Mouse (Mus musculus) adrenal gland, adult 8-10 months (tissue): ENCODE data around the gene Tmem108. TPM values are rescaled to one million over a fixed set of nuclear protein-coding genes. Genes with fewer than 3 reads are reported as not detected.

Source experiments
- DNase-seq: peaks from one replicate; pipeline ENCODE4 v3.0.0; 2022
- total RNA-seq, 4 experiments: library from RNA; stranded (reverse); gene quantifications; 2 replicates each; pipeline ENCODE4 v1.2.4; 2022

Tmem108 gene
- total RNA-seq, 4 experiments from 2014 or later = 3.8 to 6.5 (median 5.1) TPM

DNA sequence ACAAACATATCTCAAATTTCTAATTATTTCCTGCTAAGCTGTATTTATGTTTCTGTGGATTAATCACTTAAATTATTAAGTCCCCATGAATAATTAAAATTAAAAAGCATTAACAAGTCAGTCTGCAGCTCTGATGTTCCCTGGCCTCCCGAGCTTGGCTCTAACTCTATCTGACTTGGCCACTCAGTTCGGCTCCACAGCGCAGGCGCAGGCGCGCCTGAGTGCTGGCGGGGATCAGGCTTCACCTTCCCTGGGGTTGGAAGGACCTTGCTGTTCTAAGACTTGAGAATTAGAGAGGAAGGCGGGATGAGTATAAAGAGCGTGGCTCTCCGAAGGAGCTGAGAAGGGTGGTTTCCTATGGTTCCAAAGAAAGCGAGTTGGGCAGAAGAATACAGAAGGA, 41.6 kb downstream of the Tmem108 start:
- DNase-seq = no peak

DNA sequence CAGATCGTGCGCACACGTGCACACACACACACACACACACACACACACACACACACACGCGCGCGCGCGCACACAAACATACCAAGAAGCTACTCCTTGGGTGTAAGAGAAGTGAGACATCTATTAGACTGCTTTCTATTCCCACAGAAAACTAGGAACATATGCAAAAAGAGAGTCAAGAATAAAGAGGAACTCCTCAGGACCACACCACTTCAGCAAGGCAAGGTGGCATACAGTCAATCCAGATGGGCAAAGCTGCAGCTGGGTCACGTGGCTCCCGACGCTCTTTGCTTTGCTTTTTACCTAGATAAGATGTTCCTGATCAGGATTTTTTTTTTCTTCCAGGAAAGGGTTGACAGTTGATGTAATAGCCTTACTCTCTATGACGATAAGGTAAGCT, 45.6 kb downstream of the Tmem108 start:
- no peak for DNase-seq

DNA sequence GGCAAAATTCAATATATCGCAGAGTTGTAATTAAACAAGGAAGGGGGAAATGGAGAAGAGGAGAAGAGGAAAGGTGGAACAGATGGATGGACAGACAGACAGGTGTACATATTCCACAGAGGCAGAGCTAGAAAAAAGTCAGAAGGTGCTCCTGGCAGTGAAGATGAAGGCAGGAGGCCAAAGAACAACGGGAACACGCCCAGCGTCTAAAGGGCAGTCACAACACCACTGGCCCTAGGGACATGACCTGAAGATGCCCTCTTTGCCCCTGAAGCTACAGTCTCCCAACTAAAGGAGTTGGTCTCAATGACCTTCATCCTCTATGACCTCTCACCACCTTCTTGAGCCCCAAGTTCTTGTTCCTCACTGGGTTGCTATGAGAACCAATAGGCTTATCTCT, 46.3 kb downstream of the Tmem108 start:
- no peak for DNase-seq

DNA sequence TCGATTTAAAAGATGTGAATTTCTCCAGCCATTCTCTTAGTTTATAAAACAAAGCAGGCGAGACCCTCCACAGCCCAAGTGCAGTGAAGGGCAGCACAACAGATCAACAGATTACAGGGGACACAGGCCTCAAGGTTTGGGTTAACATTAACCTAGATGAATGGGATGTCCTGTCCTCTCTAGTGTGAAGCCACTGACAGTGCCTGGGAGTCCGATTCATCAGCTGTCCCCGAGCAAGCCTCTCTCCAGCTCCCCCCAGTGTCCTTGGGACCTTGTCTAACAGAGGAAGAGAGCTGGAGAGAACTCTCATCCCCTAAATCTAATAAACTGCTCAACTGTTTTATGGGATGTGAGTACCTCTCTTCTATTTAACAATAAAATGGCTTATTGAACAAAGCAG, 48.4 kb downstream of the Tmem108 start:
- no peak for DNase-seq

DNA sequence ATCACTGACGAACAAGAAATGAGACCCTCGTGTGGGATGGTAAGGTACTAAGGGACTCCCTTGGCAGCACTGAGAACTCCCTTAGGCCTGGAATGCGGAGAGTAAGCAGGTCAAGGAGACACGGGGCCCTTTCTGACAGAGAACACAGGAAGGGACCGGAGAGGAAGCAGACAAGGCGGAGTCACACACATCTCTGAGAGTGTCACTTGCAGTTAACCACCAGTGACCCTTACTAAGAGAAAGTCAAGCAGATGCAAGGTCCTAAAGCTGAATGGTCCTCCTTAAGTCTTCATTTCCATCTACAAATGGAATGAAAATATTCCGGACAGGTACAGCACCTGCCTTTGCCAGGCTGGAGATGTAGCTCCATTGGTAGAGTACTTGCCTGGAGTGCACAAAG, 48.9 kb downstream of the Tmem108 start:
- no peak for DNase-seq

DNA sequence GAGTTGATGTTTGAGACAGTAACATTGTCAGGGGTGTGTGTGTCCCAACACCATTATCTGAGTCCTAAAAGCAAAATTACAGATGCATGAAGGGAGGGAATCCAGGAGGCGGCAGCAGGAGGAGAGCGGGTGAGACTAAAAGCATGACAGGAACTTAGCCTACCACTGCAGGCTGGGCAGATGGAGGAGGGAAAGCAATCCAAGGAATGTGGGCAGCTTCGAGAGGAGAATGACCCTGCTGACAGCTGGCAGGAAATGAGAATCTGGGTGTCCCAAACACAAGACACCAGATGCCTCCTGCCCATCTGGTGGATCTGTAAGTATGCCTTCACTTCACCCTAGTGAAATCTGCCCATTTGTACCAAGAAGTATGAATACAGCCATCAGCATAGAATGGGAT, 51.9 kb downstream of the Tmem108 start:
- no peak for DNase-seq

DNA sequence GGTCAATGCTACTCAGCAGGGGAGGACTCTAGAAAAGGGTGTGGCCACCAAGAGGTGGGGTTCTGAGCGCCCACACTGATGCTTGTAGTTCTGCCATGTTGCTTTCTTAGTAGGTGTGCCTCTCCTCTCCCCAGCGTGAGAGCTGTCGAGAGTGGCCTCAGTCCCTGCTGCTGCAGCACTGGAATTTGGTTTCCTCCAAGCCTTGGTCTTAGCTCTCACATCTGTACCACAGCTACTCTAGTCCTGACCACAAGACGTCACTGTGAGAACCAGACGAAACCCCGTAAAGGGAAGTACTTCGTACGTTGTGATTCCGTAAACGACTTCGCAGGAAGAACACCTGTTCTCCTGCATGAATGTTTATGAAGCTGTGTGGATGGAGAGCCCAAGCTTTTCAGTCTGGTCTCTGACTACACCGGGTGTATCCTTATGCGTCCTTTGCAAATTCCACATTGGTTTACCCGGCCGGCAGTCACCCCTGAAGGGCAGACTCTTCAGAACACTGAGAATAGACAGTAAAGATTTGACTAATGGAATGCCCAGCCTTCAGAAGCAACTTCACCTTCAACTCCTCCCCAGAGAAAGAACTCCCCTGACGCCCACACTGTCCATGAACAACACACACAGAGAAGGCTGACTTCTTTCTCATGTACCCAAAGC, 53.0 kb downstream of the Tmem108 start:
- no peak for DNase-seq

DNA sequence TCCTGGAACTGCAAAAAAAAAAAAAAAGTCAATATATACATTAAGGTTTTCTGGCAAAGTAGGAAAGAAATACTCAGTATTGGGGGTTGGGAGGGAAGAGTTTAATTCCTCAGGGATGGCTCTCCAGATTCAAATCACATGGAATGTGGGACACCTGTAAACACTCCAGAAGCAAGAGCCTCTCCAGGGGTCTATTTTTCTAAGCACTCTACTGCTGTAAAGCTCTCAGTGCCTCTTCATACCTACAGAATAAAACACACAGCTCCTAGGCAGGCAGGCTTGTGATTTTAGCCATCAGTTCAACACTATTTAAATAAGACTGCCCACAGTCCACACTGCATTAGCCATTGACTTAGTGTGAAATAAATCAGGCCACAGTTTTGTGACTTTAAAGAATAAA, 53.8 kb downstream of the Tmem108 start:
- DNase-seq = no peak

DNA sequence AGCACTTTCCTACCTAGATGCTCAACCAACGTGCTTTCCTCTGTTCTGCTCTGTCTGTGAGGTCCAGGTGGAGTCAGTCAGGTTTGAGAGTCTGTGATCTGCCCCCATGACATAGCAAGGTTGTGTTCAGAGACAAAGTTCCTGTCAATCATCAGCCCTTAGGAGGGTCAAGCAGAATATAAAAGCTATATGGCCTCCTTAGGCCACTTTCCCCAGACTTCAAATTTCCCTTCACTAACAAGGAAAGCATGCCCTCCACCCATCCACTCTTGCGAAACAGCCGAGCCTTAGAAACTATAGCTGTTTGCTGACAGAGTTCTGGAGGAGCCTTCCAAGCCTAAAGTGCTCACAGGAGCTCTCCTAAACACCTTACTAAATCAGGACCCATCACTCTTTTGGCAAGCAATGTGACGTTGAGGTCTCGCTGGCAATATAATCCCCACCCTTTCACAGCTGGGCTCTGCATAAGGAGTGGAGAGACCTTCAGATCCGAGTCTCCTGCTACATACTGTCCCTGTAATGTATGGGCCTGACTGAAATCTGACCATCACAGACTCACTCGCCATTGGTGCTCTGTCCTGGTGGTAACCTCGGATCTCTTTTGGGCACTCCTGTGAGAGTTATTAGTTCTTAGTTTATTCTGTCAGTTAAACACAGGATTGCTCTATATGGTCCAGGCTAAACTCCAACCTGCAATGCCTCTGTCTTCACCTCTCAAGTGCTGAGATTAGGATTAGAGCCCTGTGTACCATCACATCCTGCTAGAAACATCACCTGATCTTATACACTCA, 54.4 kb downstream of the Tmem108 start:
- DNase-seq = no peak

DNA sequence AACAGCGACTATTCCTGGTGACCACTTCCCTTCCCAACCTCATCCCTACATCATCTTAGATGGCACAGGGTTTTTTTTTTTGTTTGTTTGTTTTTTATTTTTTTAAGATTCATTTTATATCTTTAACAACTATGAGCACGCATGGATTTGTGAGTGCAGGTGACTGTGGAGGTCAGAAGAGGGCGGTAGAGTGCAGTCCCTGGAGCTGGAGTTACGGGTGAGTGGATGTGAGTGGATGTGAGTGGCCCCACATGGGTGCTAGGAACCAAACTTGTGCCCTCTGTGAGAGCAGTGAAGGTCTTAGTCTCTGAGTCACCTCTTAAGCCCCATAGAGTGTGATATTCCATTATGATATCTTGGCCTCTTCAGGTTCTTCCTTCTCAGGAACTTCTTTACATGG, 55.9 kb downstream of the Tmem108 start:
- DNase-seq = no peak

DNA sequence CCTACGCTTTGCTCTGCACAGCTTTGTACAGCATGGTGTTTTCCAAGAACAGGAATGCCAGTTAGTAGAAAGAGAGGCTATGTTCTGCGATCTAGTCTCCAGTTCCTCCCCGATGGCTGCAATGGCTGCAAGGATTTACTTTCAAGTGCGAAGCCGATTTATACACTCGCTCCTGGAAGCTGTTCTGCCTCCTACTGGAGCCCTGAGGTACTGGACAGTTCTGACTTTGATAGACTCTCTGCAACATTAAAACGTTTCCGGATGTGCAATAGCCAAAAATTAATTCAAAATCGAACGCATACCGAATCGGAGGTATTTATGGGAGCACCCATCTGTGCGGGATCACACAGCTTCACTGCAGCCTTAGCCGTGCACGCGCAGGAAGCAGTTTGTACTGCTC, 58.6 kb downstream of the Tmem108 start:
- DNase-seq = no peak

DNA sequence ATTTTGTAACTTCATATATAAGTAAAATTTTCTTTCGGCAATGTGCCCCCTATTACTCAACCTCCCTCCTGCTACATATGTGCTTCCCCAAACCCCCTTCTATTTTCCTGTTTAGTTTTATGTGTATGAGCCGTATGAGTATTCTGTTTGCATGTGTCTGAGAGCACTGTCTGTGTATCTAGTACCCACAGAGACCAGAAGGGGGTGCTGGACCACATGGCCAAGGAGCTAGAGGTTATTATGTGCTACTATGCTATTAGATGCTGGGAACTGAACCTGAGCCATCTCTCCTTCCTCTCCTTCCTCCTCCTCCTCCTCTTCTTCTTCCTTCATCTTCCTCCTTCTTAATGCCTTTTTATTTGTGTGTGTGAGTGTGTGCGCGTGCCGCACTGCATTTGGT, 59.2 kb downstream of the Tmem108 start:
- no peak for DNase-seq

DNA sequence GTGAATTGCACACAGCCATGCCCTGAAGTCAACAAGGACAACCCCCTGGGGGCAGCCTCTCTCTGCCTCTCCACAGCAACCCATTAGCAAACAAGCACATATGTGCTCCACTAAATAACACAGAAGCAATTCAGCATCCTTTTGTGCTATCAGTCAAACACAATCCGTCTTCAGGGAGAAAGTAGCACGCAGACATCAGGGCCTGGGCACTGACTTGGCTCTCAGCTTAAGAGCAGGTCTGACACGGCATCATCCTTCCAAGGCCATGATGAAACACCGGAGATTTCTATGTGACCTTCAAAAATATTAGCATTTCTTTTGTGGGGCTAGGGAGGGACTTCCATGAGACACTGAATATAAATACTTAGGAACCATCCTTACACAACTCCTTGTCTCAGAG, 60.2 kb downstream of the Tmem108 start:
- no peak for DNase-seq

DNA sequence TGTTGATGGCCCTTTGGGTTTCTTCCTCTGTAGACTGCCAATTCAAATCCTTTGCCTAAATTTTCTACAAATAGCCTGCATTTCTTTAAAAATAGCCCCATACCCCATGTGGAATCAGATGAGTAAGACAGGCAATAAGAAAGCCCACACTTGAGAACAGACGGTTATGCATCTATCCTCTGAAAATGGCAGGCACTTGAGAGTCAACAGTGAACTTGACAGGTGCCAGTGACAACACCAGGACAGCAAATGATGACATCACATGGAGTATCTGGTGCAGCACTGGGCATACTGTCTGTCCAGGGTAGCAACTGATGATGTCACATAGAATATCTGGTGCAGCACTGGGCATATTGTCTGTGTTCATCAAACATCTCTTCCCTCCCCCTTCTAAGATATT, 61.4 kb downstream of the Tmem108 start:
- no peak for DNase-seq

DNA sequence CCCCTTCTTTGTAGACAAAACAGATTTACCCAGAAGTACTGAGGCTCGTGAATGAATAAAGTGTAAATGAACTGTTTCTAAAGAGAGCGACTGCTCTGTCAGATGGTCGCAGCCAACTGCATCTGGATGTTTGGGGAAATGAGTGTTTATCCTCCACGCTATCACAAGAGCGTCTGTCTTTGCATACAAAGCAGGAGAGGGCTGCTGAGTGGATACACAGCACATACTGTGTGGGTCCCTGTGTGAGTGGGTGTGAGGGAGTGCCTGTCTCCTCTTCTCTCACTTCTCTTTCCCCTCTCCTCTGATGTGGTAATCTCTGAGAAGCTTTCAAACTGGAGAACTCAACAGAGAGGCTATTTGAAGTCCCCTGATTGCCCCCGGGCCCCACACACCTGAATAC, 64.7 kb downstream of the Tmem108 start:
- no peak for DNase-seq

DNA sequence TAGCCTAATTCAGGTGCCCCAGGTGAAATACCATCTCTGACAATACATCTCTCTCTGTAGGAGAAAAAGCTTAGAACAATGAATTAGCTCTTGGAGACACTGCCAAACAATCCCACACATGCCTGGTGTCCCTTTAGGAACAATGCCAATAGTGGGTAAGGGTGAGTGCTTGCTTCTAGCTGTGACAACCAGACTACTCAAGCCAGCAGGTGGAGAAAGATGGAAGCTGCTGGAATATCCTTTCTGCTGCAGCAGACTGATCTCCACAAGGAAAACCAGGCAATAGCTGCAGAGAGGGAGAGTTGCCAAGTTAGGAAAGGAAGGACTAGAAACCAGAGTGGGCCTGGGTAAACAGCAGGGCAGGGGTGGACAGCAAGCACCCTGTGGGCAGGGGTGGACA, 67.8 kb downstream of the Tmem108 start:
- DNase-seq = no peak

DNA sequence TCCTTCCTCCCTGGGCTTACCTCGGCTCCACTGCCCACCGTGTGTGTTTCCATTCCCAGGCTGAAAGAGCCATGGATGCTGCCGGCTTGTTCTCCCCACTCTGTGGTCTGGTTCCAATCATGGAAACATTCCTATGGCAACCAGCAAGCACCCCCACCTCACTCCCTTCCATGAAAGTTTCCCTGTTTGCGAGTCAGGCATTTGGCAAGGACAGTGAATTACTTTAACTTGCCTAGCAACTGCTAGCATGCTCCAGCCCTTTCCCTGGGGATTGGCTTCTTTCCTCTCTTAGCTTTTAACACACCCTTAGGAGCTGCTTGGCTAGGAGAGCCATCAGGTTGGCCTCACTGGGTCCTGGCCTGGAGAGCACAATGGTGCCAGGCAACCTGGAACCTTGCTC, 68.9 kb downstream of the Tmem108 start:
- no peak for DNase-seq

DNA sequence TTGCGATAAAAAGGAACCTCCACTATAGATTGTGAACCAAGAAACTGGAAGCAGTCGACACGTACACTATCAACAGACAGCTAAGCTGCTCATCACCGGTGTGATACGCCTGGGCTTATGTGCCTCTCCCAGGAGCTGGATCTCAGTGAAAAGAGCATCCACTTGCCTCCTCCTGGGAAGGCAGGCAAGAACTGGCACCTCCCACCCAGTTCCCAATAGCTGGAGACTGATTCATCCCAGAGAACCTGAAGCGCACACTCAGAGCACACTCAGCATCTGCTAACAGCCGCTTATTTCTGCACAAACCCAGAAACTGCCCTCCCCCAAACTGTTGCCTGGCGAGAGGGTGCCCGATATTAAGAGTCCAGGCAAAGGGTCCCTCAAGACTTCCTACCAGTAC, 69.8 kb downstream of the Tmem108 start:
- DNase-seq = no peak

DNA sequence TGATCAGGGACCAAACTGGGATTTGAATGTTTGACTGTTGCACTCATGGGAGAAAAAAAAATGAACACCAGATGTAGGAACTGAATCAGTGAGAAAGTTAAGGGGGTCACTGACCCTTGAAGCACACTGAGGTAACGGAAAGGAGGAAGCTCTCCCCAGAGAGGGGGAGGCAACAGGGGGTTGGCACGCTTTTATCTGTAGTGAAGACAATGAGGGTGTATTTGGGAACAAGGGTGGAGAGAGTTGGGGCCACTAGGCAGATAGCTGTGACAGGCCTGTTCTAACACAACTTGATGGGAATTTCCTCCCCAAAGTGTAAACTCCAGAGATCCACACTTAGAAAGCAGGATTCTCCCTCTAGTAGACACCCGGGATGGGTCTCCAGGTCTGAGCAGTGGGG, 71.2 kb downstream of the Tmem108 start:
- no peak for DNase-seq

DNA sequence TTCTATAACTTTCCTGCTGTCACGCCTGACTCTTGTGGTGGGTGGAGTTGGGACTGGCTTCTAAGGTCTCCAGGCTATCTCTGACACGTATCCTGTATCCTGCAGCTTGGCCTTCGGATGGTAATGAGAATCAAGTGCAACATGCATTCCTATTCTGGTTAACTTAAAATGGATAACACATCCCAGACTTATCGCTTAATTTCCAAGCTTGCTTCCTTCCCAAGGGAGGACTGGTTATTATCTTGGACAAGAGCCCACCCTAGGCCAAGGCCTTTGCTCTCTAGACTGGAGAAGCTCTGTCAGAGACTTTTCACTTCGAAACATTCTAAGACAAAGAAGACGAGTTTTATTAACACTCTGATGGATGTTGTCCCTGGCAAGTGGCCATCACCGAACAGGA, 71.9 kb downstream of the Tmem108 start:
- no peak for DNase-seq

DNA sequence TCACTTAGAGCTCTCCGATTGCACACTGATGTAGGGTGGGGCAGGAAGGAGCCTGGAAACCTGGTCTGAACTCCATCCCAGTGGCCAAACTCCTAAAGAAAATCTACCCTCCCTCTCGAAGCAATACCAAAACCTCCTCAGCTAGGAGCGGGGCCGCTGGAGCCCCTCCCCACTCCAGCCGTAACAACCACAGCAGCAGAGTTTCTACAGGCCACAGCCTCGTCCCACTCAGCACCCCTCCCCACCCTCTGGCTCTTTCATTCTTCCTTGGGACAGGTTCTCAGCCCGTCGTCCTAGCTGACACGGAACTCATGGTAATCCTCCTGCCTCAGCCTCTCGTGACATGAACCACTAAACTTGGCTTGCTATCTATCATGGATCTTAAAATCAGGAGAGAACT, 72.6 kb downstream of the Tmem108 start:
- DNase-seq = no peak

DNA sequence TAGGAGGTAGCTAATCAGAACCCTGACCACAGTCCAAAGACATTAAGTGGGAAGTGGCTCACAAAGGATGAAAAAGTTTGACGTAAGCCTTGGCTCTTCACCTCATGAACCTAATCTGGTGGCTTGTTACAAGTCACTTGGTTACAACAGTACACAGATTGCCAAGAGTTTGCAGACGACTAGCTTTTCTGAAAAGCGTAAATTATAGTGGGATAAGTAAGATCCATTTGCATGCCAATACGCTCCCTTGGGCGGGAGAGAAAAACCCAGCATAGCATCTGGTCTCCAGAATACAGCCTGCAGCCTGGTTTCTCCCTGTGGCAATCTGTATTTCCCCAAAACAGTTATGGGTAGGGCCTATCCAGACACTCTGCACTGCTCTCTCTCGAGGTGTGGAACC, 74.5 kb downstream of the Tmem108 start:
- DNase-seq = no peak

DNA sequence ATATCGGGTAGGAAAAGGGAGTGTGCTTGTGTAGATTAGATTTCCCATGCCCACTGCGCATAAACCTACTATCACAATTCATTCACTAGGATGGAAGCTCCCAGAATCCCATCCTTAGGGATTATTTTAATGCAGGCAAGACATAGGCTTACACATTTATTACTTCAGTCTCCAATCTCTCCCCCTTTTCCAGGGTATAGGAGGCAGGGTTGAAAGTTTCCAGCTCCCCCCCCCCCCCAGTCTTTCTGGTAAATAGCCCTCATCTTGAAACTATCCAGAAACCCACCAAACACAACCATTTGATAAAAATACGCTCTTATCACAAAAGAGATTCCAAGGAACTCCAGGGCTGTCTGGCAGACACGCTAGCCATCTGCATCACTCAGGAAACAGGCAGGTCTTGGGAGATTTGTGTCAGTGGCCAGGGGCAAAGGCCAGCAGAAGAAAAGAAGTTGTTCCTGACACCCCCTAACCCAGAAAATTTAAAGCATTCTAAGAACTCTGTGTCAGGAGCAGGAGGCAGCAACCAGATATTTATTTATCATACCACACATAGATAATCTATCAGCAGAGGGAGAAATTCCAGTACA, 79.8 kb downstream of the Tmem108 start:
- no peak for DNase-seq

DNA sequence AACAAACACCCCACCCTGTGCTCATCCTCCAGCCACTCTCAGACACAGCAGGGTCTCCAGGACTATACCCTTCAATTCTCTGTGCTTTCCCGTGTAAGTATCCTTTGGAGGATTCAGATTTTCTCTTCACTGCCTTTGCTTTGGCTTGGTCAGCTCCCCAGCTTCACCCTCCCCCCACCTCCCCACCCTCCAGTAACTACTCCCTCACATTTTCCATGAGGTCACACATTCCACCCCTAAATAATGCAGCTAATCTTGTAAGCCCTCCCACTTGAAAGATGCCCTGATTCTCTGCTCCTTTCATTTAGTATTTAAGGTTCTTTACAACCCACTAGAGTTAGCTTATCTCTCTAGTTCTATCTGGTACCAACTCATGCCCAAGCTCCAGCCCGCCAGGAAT, 82.4 kb downstream of the Tmem108 start:
- DNase-seq = no peak
